Mouse (Mus musculus) layer of hippocampus, adult 2 months (tissue): ENCODE results near the gene Opn5. TPM values are rescaled to one million over a fixed set of nuclear protein-coding genes. Genes with fewer than 3 reads are reported as not detected.
A peak's percentile ranks its signal among the peaks of the same experiment; 100 is the strongest.

Experiments
- DNase-seq, 2 experiments: peaks; one replicate each; pipeline ENCODE4 v3.0.0; 2022; ENCODE audit warnings: low spot score in 2 of 2
- H3K27ac ChIP-seq: fragments of 200-600 bp; 2 replicates; pipeline ENCODE4 v1.8.1; 2022
- H3K4me3 ChIP-seq: fragments of 200-600 bp; 2 replicates; pipeline ENCODE4 v1.8.1; 2022; ENCODE audit warnings: mild to moderate bottlenecking
- CTCF ChIP-seq: fragments of 200-600 bp; conservative IDR thresholded peaks from 2 replicates; pipeline ENCODE4 v1.8.1; 2022; ENCODE audit warnings: antibody characterized with exemption, mild to moderate bottlenecking, moderate library complexity
- total RNA-seq, 2 experiments: library from RNA; stranded (reverse); gene quantifications; 2 replicates each; pipeline ENCODE4 v1.2.3; 2021

The Opn5 gene
- total RNA-seq, 2 experiments from 2014 or later, result not detected

DNA sequence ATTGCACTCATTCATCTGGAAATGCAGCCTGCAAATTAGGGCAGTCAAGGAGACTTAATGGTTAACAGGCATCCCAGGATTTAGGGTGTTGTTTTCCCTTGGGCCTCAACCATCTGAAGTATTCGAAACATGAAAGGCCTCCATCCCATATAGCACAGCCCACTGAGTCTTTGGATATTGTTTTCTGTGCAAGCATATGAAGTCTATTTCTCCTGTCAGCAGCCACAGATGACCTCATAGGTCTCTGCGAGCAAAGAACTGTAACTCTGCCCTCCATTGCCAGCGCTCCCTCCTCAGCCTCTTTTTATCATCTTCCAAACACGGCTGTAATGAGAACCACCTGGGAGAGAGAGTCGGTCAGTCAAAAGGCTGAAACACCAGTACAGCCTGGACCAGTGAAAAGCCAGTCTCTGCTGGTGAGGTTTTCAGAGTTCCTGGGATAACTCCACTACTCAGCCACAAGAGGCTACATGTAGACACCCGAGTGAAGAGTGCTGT, 34.5 kb downstream of the Opn5 start:
- TF ChIP-seq CTCF, result no peak
- DNase-seq, result no peak
- Histone ChIP-seq H3K27ac (peak overlapping the region; percentile 25; the same call in 1 of the 2 replicates), H3K4me3 (no peak overlapping the region)

DNA sequence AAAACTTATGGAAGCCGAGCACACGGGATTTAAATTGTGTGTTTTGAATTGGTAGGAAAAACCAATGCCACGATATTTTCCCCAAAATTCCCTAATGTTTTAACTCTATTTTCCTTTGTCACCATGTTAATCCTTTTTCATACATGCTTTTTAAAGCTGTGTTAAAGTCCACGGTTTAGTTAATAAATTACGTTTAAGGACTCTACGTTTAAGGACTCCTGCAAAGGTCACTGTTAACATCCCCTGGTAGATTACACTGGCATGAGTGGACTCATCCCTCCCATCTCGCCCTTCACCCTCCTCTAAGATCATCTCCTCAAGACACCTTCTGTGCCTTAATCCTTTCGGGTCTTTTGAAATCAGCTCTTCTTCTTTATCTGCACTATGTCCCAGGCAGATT, 37.4 kb downstream of the Opn5 start:
- no peak overlapping the region for H3K27ac ChIP-seq
- H3K4me3 ChIP-seq, result no peak overlapping the region
- no peak for DNase-seq
- TF ChIP-seq CTCF, result no peak

GRCm38 (mm10) chr17:42549578-42549977, 61.6 kb downstream of the Opn5 start:
- no peak overlapping the region for H3K27ac ChIP-seq
- H3K4me3 ChIP-seq, result no peak overlapping the region
- DNase-seq, result peak; percentile 34 to 41
- no peak for TF ChIP-seq CTCF

DNA sequence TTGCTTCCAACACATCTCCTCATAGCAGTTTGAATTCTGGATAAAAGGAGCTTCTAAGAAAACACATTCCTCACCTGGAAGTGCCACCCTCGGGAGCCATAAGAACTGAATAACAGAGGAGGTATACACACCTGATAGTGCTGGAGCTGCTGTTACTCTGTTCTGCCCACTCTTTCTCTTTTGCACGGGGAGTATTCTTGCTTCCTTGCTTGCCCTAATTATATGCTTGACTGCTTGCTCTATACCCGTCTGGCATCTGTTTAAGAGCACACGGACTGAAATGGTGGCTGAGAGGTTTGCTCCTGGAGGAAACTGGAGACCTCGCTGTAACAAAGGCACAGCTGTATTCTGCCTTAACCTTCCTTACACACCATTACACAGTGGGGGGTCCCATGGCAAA, 81.0 kb downstream of the Opn5 start:
- Histone ChIP-seq H3K4me3 (no peak overlapping the region), H3K27ac (no peak overlapping the region)
- DNase-seq, result no peak
- no peak for TF ChIP-seq CTCF

DNA sequence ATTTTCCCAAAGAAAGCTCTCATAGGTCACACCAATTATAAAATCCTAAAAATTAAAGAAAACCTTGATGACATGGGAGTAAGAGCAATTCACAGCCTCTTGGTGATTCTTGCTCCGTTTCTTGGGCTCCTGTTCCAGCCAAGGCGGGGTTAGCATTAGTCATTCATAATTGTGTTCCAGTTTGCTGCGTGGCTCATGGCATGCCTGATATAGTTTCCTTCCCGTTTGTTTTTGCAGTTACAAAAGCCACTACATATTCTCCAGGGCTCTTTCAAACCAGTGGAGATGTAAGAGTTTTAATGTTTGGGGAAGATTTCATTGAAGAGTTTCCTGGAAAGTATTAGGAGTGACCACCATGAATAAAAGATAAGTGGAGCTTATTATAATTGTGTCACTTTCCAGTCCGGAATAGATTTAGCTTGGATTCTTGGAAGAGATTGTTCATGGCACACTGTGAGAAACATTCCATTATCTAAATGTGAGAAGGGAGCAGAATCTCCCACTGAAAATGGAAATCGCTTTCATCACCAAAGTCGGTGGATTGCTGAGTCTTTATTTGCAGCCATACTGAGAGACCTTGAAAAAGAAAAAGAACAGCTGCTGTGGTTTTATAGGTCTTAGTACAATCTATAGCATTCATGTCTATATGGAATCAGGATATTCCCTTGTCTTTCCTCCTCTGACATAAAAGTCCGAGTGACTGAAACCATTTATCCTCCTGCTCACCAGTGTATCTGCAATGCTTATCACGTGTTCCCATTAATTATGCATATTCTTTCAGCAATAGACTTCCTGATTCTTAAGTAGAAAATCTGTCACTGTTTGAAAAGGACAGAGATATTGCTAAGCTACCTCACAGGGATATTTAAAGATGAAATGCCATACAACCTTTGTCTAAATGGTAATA, 101.6 kb downstream of the Opn5 start:
- no peak overlapping the region for H3K4me3 ChIP-seq
- TF ChIP-seq CTCF, result no peak
- no peak for DNase-seq
- no peak overlapping the region for H3K27ac ChIP-seq

Other genes starting within 250 kb of the Opn5 start
- gene Adgrf4, start 80.9 kb upstream of the Opn5 start, total RNA-seq, result 1 to 10 TPM; 1.3 to 2.1 TPM
- under 1 TPM; 0.71 to 0.74 TPM for gene Adgrf2, start 130.8 kb upstream of the Opn5 start, total RNA-seq